Mouse (Mus musculus) gastrocnemius, postnatal 10 days (tissue): ENCODE measurements around the gene Tcte2. TPM values are rescaled to one million over a fixed set of nuclear protein-coding genes. Genes with fewer than 3 reads are reported as not detected.

Source experiments
- DNase-seq: peaks from one replicate; pipeline ENCODE4 v3.0.0; 2021; ENCODE audit warnings: mixed read lengths
- total RNA-seq, 2 experiments: library from RNA; stranded (reverse); gene quantifications; 2 replicates each; pipeline ENCODE4 v1.2.3; 2021

Tcte2 gene
- total RNA-seq, 2 experiments from 2014 or later: 1.6 to 2.3 TPM

- no peak for DNase-seq
Measured at GRCm38 (mm10) chr17:13745373-13745772, 16.3 kb downstream of the Tcte2 start.

- DNase-seq: peak; percentile 53
Measured at GRCm38 (mm10) chr17:13744824-13745223, 16.8 kb downstream of the Tcte2 start.

GRCm38 (mm10) chr17:13744219-13744618, 17.4 kb downstream of the Tcte2 start:
- no peak for DNase-seq

GRCm38 (mm10) chr17:13743709-13744079, 17.9 kb downstream of the Tcte2 start:
- no peak for DNase-seq

GRCm38 (mm10) chr17:13742941-13743708, 18.5 kb downstream of the Tcte2 start:
- DNase-seq: no peak

- DNase-seq: no peak
Measured at GRCm38 (mm10) chr17:13742334-13742733, 19.3 kb downstream of the Tcte2 start.

GRCm38 (mm10) chr17:13741611-13742010, 20.0 kb downstream of the Tcte2 start:
- no peak for DNase-seq

GRCm38 (mm10) chr17:13740796-13741195, 20.8 kb downstream of the Tcte2 start:
- no peak for DNase-seq

- DNase-seq: no peak
Measured at GRCm38 (mm10) chr17:13739981-13740380, 21.6 kb downstream of the Tcte2 start.

GRCm38 (mm10) chr17:13738916-13739315, 22.7 kb downstream of the Tcte2 start:
- DNase-seq: no peak

GRCm38 (mm10) chr17:13738121-13738776, 23.4 kb downstream of the Tcte2 start:
- DNase-seq: no peak

- no peak for DNase-seq
Measured at GRCm38 (mm10) chr17:13737336-13737735, 24.3 kb downstream of the Tcte2 start.

- DNase-seq: no peak
Measured at GRCm38 (mm10) chr17:13735803-13736282, 25.8 kb downstream of the Tcte2 start.

- no peak for DNase-seq
Measured at GRCm38 (mm10) chr17:13735057-13735456, 26.6 kb downstream of the Tcte2 start.

GRCm38 (mm10) chr17:13733971-13734370, 27.7 kb downstream of the Tcte2 start:
- DNase-seq: no peak

GRCm38 (mm10) chr17:13732685-13733084, 28.9 kb downstream of the Tcte2 start:
- no peak for DNase-seq

- no peak for DNase-seq
Measured at GRCm38 (mm10) chr17:13731727-13732112, 29.9 kb downstream of the Tcte2 start.

GRCm38 (mm10) chr17:13730980-13731726, 30.5 kb downstream of the Tcte2 start:
- no peak for DNase-seq

- DNase-seq: no peak
Measured at GRCm38 (mm10) chr17:13726832-13727355, 34.7 kb downstream of the Tcte2 start.

- DNase-seq: no peak
Measured at GRCm38 (mm10) chr17:13725004-13725550, 36.5 kb downstream of the Tcte2 start.

- DNase-seq: no peak
Measured at GRCm38 (mm10) chr17:13722434-13722833, 39.2 kb downstream of the Tcte2 start.

GRCm38 (mm10) chr17:13721372-13721771, 40.3 kb downstream of the Tcte2 start:
- no peak for DNase-seq
